Mouse (Mus musculus) MEL (cell line): ENCODE data around the gene Wnt10b. TPM values are rescaled to one million over a fixed set of nuclear protein-coding genes. Genes with fewer than 3 reads are reported as not detected.

Source experiments
- DNase-seq: peaks from one replicate; pipeline ENCODE4 v3.0.0; 2011; ENCODE audit warnings: low read depth, low spot score
- H3K27ac ChIP-seq: 2 replicates; pipeline ENCODE4 v1.5.1; 2012; ENCODE audit warnings: low read depth, mild to moderate bottlenecking, control low read depth, low read length, moderate library complexity; ENCODE audit not compliant: control insufficient read depth
- H3K27me3 ChIP-seq, 2 experiments: fragments of 150-350 bp in 1 of 2; sonication (generic) in 1 of 2; 2 replicates each; pipeline ENCODE4 v1.6.1; 2012; ENCODE audit warnings: low read length in 2 of 2, mild to moderate bottlenecking in 2 of 2, improper control_type of control experiment in 1 of 2, moderate library complexity in 1 of 2; ENCODE audit not compliant: insufficient read depth in 2 of 2, control insufficient read depth in 1 of 2
- H3K36me3 ChIP-seq, 2 experiments: 2 replicates each; pipeline ENCODE4 v1.6.1; 2012 to 2014; ENCODE audit warnings: low read length in 2 of 2, improper control_type of control experiment in 1 of 2, inconsistent platforms in 1 of 2, mild to moderate bottlenecking in 1 of 2; ENCODE audit not compliant: insufficient read depth in 2 of 2, control insufficient read depth in 1 of 2
- H3K4me1 ChIP-seq, 2 experiments: fragments of 150-350 bp in 1 of 2; sonication (generic) in 1 of 2; 2 replicates each; pipeline ENCODE4 v1.6.1; 2012; ENCODE audit warnings: low read length in 2 of 2, improper control_type of control experiment in 1 of 2, mild to moderate bottlenecking in 1 of 2; ENCODE audit not compliant: insufficient read depth in 2 of 2, control insufficient read depth in 1 of 2
- H3K4me3 ChIP-seq, 2 experiments: fragments of 150-350 bp in 1 of 2; sonication (generic) in 1 of 2; 2 replicates each; pipeline ENCODE4 v1.5.1; 2012; ENCODE audit warnings: low read depth in 2 of 2, low read length in 2 of 2, mild to moderate bottlenecking in 2 of 2, moderate library complexity in 2 of 2, control low read depth in 1 of 2, improper control_type of control experiment in 1 of 2; ENCODE audit not compliant: control insufficient read depth in 1 of 2, insufficient read depth in 1 of 2
- H3K79me2 ChIP-seq: 2 replicates; pipeline ENCODE4 v1.6.1; 2012; ENCODE audit warnings: mild to moderate bottlenecking, low read length, moderate library complexity; ENCODE audit not compliant: control insufficient read depth, poor library complexity, insufficient read depth
- H3K9ac ChIP-seq: 2 replicates; pipeline ENCODE4 v1.6.1; 2012; ENCODE audit warnings: low read depth, mild to moderate bottlenecking, control low read depth, low read length, moderate library complexity; ENCODE audit not compliant: control insufficient read depth, poor library complexity, severe bottlenecking
- H3K9me3 ChIP-seq: fragments of 150-350 bp; sonication (generic); replicated peaks from 2 replicates; pipeline ENCODE4 v1.6.1; 2012; ENCODE audit warnings: mild to moderate bottlenecking, low read length, improper control_type of control experiment, moderate library complexity; ENCODE audit not compliant: insufficient read depth
- BHLHE40 ChIP-seq: IDR thresholded peaks from 2 replicates; pipeline ENCODE4 v1.6.1; 2012; ENCODE audit warnings: low read depth, mild to moderate bottlenecking, inconsistent platforms, low read length, improper control_type of control experiment, borderline replicate concordance
- CHD1 ChIP-seq: IDR thresholded peaks from 2 replicates; pipeline ENCODE4 v1.6.1; 2012; ENCODE audit warnings: low read depth, mild to moderate bottlenecking, inconsistent platforms, low read length, improper control_type of control experiment
- EP300 ChIP-seq, 2 experiments: IDR thresholded peaks; 2 replicates each; pipeline ENCODE4 v1.6.1; 2011; ENCODE audit warnings: improper control_type of control experiment in 2 of 2, low read length in 2 of 2, low read depth in 1 of 2, mild to moderate bottlenecking in 1 of 2
- GABPA ChIP-seq: IDR thresholded peaks from 2 replicates; pipeline ENCODE4 v1.6.1; 2012; ENCODE audit warnings: low read depth, mild to moderate bottlenecking, inconsistent platforms, low read length, improper control_type of control experiment, moderate library complexity
- GATA1 ChIP-seq: IDR thresholded peaks from 2 replicates; pipeline ENCODE4 v1.6.1; 2011; ENCODE audit warnings: low read depth, low read length, improper control_type of control experiment
- JUND ChIP-seq: IDR thresholded peaks from 2 replicates; pipeline ENCODE4 v1.6.1; 2011; ENCODE audit warnings: low read depth, mild to moderate bottlenecking, improper control_type of control experiment, low read length
- MAFK ChIP-seq: IDR thresholded peaks from 2 replicates; pipeline ENCODE4 v1.6.1; 2011; ENCODE audit warnings: low read depth, mild to moderate bottlenecking, low read length, improper control_type of control experiment, borderline replicate concordance
- MAX ChIP-seq: IDR thresholded peaks from 2 replicates; pipeline ENCODE4 v1.6.1; 2011; ENCODE audit warnings: low read length, improper control_type of control experiment
- MAZ ChIP-seq: IDR thresholded peaks from 2 replicates; pipeline ENCODE4 v1.6.1; 2012; ENCODE audit warnings: low read depth, mild to moderate bottlenecking, inconsistent platforms, low read length, improper control_type of control experiment
- MEF2A ChIP-seq: IDR thresholded peaks from 2 replicates; pipeline ENCODE4 v1.6.1; 2014; ENCODE audit warnings: low read depth, mild to moderate bottlenecking, inconsistent platforms, low read length, improper control_type of control experiment; ENCODE audit not compliant: poor library complexity, insufficient replicate concordance, severe bottlenecking; ENCODE audit errors: extremely low read depth
- MXI1 ChIP-seq: IDR thresholded peaks from 2 replicates; pipeline ENCODE4 v1.6.1; 2011; ENCODE audit warnings: mild to moderate bottlenecking, low read depth, low read length, improper control_type of control experiment
- MYB ChIP-seq: IDR thresholded peaks from 2 replicates; pipeline ENCODE4 v1.6.1; 2011; ENCODE audit warnings: mild to moderate bottlenecking, low read depth, low read length, improper control_type of control experiment
- NELFE ChIP-seq: IDR thresholded peaks from 2 replicates; pipeline ENCODE4 v1.6.1; 2011; ENCODE audit warnings: low read depth, low read length, improper control_type of control experiment
- NRF1 ChIP-seq: IDR thresholded peaks from 2 replicates; pipeline ENCODE4 v1.6.1; 2014; ENCODE audit warnings: low read depth, mild to moderate bottlenecking, inconsistent platforms, low read length, improper control_type of control experiment, moderate library complexity; ENCODE audit not compliant: poor library complexity, insufficient read depth, severe bottlenecking
- POLR2A ChIP-seq, 2 experiments: IDR thresholded peaks; 2 replicates each; pipeline ENCODE4 v1.6.1; 2011 to 2012; ENCODE audit warnings: low read length in 2 of 2, mild to moderate bottlenecking in 2 of 2, control low read depth in 1 of 2, improper control_type of control experiment in 1 of 2, low read depth in 1 of 2, moderate library complexity in 1 of 2; ENCODE audit not compliant: control insufficient read depth in 1 of 2, insufficient read depth in 1 of 2, poor library complexity in 1 of 2
- POLR2AphosphoS2 ChIP-seq: IDR thresholded peaks from 2 replicates; pipeline ENCODE4 v1.6.1; 2011; ENCODE audit warnings: low read length, improper control_type of control experiment
- POLR2AphosphoS5 ChIP-seq: IDR thresholded peaks from 2 replicates; pipeline ENCODE4 v1.6.1; 2012; ENCODE audit warnings: low read depth, borderline replicate concordance, mild to moderate bottlenecking, inconsistent platforms, low read length, moderate library complexity, mixed read lengths
- SIN3A ChIP-seq: IDR thresholded peaks from 2 replicates; pipeline ENCODE4 v1.6.1; 2012; ENCODE audit warnings: low read length, improper control_type of control experiment, inconsistent platforms
- TAL1 ChIP-seq: IDR thresholded peaks from 2 replicates; pipeline ENCODE4 v1.6.1; 2012; ENCODE audit warnings: mild to moderate bottlenecking, inconsistent platforms, low read length, moderate library complexity, mixed read lengths
- TBP ChIP-seq: IDR thresholded peaks from 2 replicates; pipeline ENCODE4 v1.8.0; 2011; ENCODE audit warnings: low read depth, low read length, improper control_type of control experiment
- TCF12 ChIP-seq: IDR thresholded peaks from 2 replicates; pipeline ENCODE4 v1.6.1; 2014; ENCODE audit warnings: low read depth, mild to moderate bottlenecking, inconsistent platforms, low read length, improper control_type of control experiment, moderate library complexity
- UBTF ChIP-seq: IDR thresholded peaks from 2 replicates; pipeline ENCODE4 v1.6.1; 2012; ENCODE audit warnings: low read depth, mild to moderate bottlenecking, inconsistent platforms, low read length, improper control_type of control experiment, moderate library complexity, borderline replicate concordance; ENCODE audit not compliant: insufficient read depth
- USF1 ChIP-seq: IDR thresholded peaks from 2 replicates; pipeline ENCODE4 v1.6.1; 2014; ENCODE audit warnings: low read depth, mild to moderate bottlenecking, inconsistent platforms, low read length, improper control_type of control experiment, moderate library complexity
- ZC3H11A ChIP-seq: IDR thresholded peaks from 2 replicates; pipeline ENCODE4 v1.6.1; 2012; ENCODE audit warnings: low read depth, mild to moderate bottlenecking, inconsistent platforms, low read length, improper control_type of control experiment
- ZMIZ1 ChIP-seq: IDR thresholded peaks from 2 replicates; pipeline ENCODE4 v1.6.1; 2012; ENCODE audit warnings: low read depth, mild to moderate bottlenecking, inconsistent platforms, low read length, improper control_type of control experiment, moderate library complexity
- ZNF384 ChIP-seq: IDR thresholded peaks from 2 replicates; pipeline ENCODE4 v1.6.1; 2012; ENCODE audit warnings: low read depth, mild to moderate bottlenecking, inconsistent platforms, low read length, improper control_type of control experiment
- polyA plus RNA-seq, 2 experiments: library from polyadenylated mRNA; stranded (reverse) in 1 of 2; unstranded in 1 of 2; fragments of >175 nt in 1 of 2; fragments of >200 nt in 1 of 2; gene quantifications; 2 replicates each; pipeline versions ENCODE4 v1.2.1 to v1.2.4; 2012; ENCODE audit warnings: low replicate concordance in 2 of 2, low read depth in 1 of 2; ENCODE audit not compliant: insufficient read length in 2 of 2, insufficient read depth in 1 of 2, missing spikeins in 1 of 2
- total RNA-seq: library from RNA; depleted of rRNA; stranded (reverse); fragments of 300-350 nt; gene quantifications from 2 replicates; pipeline ENCODE4 v1.2.3, GENCODE M21; 2012

Wnt10b gene
- total and polyA plus RNA-seq, 3 experiments: 0.14 to 0.23 TPM; not detected in 1

- no peaks in the 10 kb centered on the region for H3K36me3 ChIP-seq
- H3K9ac ChIP-seq: no peak overlapping the region
- H3K27me3 ChIP-seq: no peaks in the 10 kb centered on the region
- no peaks in the 10 kb centered on the region for H3K9me3 ChIP-seq
- TF ChIP-seq GATA1 (no peak), MEF2A (no peak), TBP (no peak), NRF1 (no peak), BHLHE40 (no peak), POLR2A (IDR thresholded peaks at IDR 0.05; ENCODE audit: control insufficient read depth in 1 of 2, insufficient read depth in 1 of 2, low read depth in 1 of 2, low read length in 2 of 2, poor library complexity in 1 of 2) (no peak), ZNF384 (no peak), MAZ (no peak), MYB (no peak), MAX (no peak), GABPA (no peak), SIN3A (no peak), POLR2AphosphoS5 (no peak), EP300 (IDR thresholded peaks at IDR 0.05; ENCODE audit: low read depth in 1 of 2, low read length in 2 of 2) (no peak), NELFE (no peak), TAL1 (no peak), ZC3H11A (no peak)
- peaks cover 0 to 5% of the 10 kb centered on the region in 2 experiments; a peak in 1 of 4 replicates for H3K4me1 ChIP-seq
- H3K4me3 ChIP-seq: no peak overlapping the region
- no peak for DNase-seq
- no peaks in the 10 kb centered on the region for H3K79me2 ChIP-seq
- no peak overlapping the region for H3K27ac ChIP-seq
Measured at GRCm38 (mm10) chr15:98790761-98791160, 12.8 kb upstream of the Wnt10b start.

- Histone ChIP-seq H3K9ac (no peak within 1 kb of the TSS), H3K27ac (no peak within 1 kb of the TSS), H3K27me3 (no peaks in the 10 kb centered on the region), H3K79me2 (no peaks in the 10 kb centered on the region), H3K4me1 (peaks cover 0 to 5% of the 10 kb centered on the region in 2 experiments; a peak in 1 of 4 replicates), H3K4me3 (no peak within 1 kb of the TSS), H3K36me3 (no peaks in the 10 kb centered on the region), H3K9me3 (no peaks in the 10 kb centered on the region)
- TF ChIP-seq ZMIZ1 (no peak), NRF1 (no peak), EP300 (IDR thresholded peaks at IDR 0.05; ENCODE audit: low read depth in 1 of 2, low read length in 2 of 2) (no peak), MYB (no peak), POLR2AphosphoS5 (no peak), JUND (no peak), TAL1 (no peak), MXI1 (no peak), TCF12 (no peak), CHD1 (no peak), MAFK (no peak), BHLHE40 (no peak), GATA1 (no peak), UBTF (no peak), USF1 (no peak), MAX (no peak), POLR2AphosphoS2 (no peak), NELFE (no peak)
- no peak for DNase-seq
Measured at GRCm38 (mm10) chr15:98789661-98790535, 11.9 kb upstream of the Wnt10b start, which contains the start of gene Wnt1. TSS of gene Wnt1 (plus strand) at chr15:98789857.
